Mouse (Mus musculus): ENCODE results near the gene Acad11. TPM values are rescaled to one million over a fixed set of nuclear protein-coding genes. Genes with fewer than 3 reads are reported as not detected.

The Acad11 gene
- polyA plus RNA-seq, 1 experiment from 2014 or later: 7.9 TPM

- Histone ChIP-seq H3K36me3 (ENCODE audit: control insufficient read depth, insufficient read depth, low read length) (peaks cover 8% of the 10 kb centered on the region), H3K27me3 (ENCODE audit: control insufficient read depth, insufficient read depth, low read length) (no peaks in the 10 kb centered on the region), H3K4me1 (ENCODE audit: control insufficient read depth, insufficient read depth, low read length) (no peaks in the 10 kb centered on the region), H3K4me2 (replicated peaks; ENCODE audit: low read depth, low read length) (no peak overlapping the region), H3K9me3 (ENCODE audit: control insufficient read depth, low read depth, low read length) (no peaks in the 10 kb centered on the region), H3K9ac (replicated peaks; ENCODE audit: low read depth, low read length) (no peak overlapping the region), H3K27ac (ENCODE audit: low read length) (no peak overlapping the region), H3K4me3 (ENCODE audit: low read depth, low read length) (no peak overlapping the region)
- 91% methylated on average over 13 of the region's 13 CpGs for WGBS
- ATAC-seq (ENCODE audit: insufficient number of reproducible peaks, insufficient read depth, low FRiP score, low read depth): no peak
Observed at GRCm38 (mm10) chr9:104038266-104038665, 24.9 kb upstream of the Acad11 start.

DNA sequence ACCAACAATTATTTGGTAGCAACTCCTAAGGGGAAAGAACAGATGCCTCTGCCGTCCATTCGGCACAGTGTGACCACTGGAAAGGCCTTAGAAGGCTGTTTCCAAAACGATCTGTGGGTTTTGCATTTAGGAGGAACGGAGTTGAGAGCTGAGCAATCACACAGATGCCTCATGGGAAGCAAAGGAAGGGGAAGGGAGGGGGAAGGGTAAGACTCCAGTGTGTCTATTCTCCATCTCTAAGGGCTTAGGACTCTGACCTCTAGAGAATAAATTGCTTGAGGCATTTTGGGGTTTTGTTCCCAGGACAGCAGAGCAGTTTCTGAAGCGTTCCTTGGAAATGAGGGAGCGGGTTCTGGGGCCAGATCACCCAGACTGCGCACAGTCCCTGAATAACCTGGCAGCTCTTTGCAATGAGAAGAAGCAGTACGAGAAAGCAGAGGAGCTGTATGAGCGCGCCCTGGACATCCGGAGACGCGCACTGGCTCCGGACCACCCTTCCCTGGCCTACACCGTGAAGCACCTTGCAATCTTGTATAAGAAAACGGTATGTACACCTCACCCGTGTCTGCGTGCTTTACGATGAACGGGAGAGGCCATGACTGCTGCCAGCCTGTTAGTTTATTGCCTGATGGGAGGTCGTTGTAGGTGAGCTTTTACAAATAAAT lies 24.0 kb upstream of the Acad11 start:
- WGBS: 91% methylated on average over 21 of the region's 21 CpGs

GRCm38 (mm10) chr9:104039742-104040141 lies 23.4 kb upstream of the Acad11 start:
- no peak for ATAC-seq (ENCODE audit: insufficient number of reproducible peaks, insufficient read depth, low FRiP score, low read depth)
- WGBS: 82% methylated on average over 4 of the region's 4 CpGs
- Histone ChIP-seq H3K4me2 (replicated peaks; ENCODE audit: low read depth, low read length) (no peak overlapping the region), H3K27ac (ENCODE audit: low read length) (no peak overlapping the region), H3K9me3 (ENCODE audit: control insufficient read depth, low read depth, low read length) (no peaks in the 10 kb centered on the region), H3K4me3 (ENCODE audit: low read depth, low read length) (no peak overlapping the region), H3K36me3 (ENCODE audit: control insufficient read depth, insufficient read depth, low read length) (peaks cover 8% of the 10 kb centered on the region), H3K27me3 (ENCODE audit: control insufficient read depth, insufficient read depth, low read length) (no peaks in the 10 kb centered on the region), H3K4me1 (ENCODE audit: control insufficient read depth, insufficient read depth, low read length) (no peaks in the 10 kb centered on the region), H3K9ac (replicated peaks; ENCODE audit: low read depth, low read length) (no peak overlapping the region)

More for the DNA sequence above, 24.0 kb upstream of the Acad11 start:
- Histone ChIP-seq H3K27me3 (ENCODE audit: control insufficient read depth, insufficient read depth, low read length) (no peaks in the 10 kb centered on the region), H3K9me3 (ENCODE audit: control insufficient read depth, low read depth, low read length) (no peaks in the 10 kb centered on the region), H3K4me2 (replicated peaks; ENCODE audit: low read depth, low read length) (no peak overlapping the region), H3K27ac (ENCODE audit: low read length) (no peak overlapping the region), H3K9ac (replicated peaks; ENCODE audit: low read depth, low read length) (no peak overlapping the region), H3K4me3 (ENCODE audit: low read depth, low read length) (no peak overlapping the region), H3K36me3 (ENCODE audit: control insufficient read depth, insufficient read depth, low read length) (peaks cover 8% of the 10 kb centered on the region), H3K4me1 (ENCODE audit: control insufficient read depth, insufficient read depth, low read length) (no peaks in the 10 kb centered on the region)
- ATAC-seq (ENCODE audit: insufficient number of reproducible peaks, insufficient read depth, low FRiP score, low read depth): no peak

DNA sequence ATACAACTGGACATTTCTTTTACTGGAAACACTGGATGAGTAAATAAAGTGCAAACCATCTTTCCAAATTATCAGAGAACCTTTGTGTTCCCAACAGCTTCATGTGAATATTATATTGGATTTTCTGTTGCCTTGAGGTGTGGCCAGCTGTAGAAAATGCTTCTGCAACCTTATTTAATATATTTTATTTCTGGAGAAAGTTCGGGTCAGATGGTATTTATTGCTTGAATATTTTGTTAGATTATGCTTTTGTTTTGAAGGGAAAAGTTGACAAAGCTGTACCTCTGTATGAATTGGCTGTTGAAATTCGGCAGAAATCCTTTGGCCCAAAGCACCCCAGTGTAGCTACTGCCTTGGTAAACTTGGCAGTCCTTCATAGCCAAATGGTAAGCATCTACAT lies 22.8 kb upstream of the Acad11 start, which contains the start of gene Gm28305:
Gene Gm28305, plus strand, starts transcription at position 301 of the 400 bp plus-strand sequence.
- Histone ChIP-seq H3K4me3 (ENCODE audit: low read depth, low read length) (no peak within 1 kb of the TSS), H3K9ac (replicated peaks; ENCODE audit: low read depth, low read length) (no peak within 1 kb of the TSS), H3K9me3 (ENCODE audit: control insufficient read depth, low read depth, low read length) (no peaks in the 10 kb centered on the region), H3K36me3 (ENCODE audit: control insufficient read depth, insufficient read depth, low read length) (peaks cover 8% of the 10 kb centered on the region), H3K4me1 (ENCODE audit: control insufficient read depth, insufficient read depth, low read length) (no peaks in the 10 kb centered on the region), H3K27me3 (ENCODE audit: control insufficient read depth, insufficient read depth, low read length) (no peaks in the 10 kb centered on the region), H3K4me2 (replicated peaks; ENCODE audit: low read depth, low read length) (no peak within 1 kb of the TSS), H3K27ac (ENCODE audit: low read length) (no peak within 1 kb of the TSS)
- 67% methylated on average over 2 of the region's 2 CpGs for WGBS
- ATAC-seq (ENCODE audit: insufficient number of reproducible peaks, insufficient read depth, low FRiP score, low read depth): no peak

DNA sequence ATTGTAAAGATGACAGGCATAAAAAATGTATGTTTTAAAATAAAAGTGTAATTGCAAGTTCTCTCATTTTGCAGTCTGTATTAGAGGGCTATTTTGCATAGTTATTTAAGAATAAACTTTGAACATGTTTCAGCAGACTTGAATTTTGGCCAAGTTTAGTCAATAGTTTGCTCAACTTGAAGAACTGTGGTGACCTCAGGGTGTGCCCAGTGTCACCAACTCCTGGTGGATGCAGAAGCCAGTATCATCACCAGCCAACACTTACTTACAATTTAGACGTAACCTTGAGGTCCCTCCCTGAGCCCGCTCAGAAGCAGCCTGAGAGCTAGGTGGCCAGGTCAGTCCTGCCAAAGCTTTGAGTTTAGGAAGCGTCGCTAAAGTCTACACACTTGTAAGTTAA lies 19.5 kb upstream of the Acad11 start:
- Histone ChIP-seq H3K4me1 (ENCODE audit: control insufficient read depth, insufficient read depth, low read length) (no peaks in the 10 kb centered on the region), H3K27ac (ENCODE audit: low read length) (no peak overlapping the region), H3K27me3 (ENCODE audit: control insufficient read depth, insufficient read depth, low read length) (no peaks in the 10 kb centered on the region), H3K9ac (replicated peaks; ENCODE audit: low read depth, low read length) (no peak overlapping the region), H3K4me2 (replicated peaks; ENCODE audit: low read depth, low read length) (no peak overlapping the region), H3K36me3 (ENCODE audit: control insufficient read depth, insufficient read depth, low read length) (peaks cover 23% of the 10 kb centered on the region), H3K4me3 (ENCODE audit: low read depth, low read length) (no peak overlapping the region), H3K9me3 (ENCODE audit: control insufficient read depth, low read depth, low read length) (no peaks in the 10 kb centered on the region)
- 88% methylated on average over 4 of the region's 4 CpGs for WGBS
- ATAC-seq (ENCODE audit: insufficient number of reproducible peaks, insufficient read depth, low FRiP score, low read depth): no peak

GRCm38 (mm10) chr9:104051028-104051427 lies 12.1 kb upstream of the Acad11 start:
- Histone ChIP-seq H3K4me3 (ENCODE audit: low read depth, low read length) (no peak overlapping the region), H3K27ac (ENCODE audit: low read length) (no peak overlapping the region), H3K4me2 (replicated peaks; ENCODE audit: low read depth, low read length) (no peak overlapping the region), H3K4me1 (ENCODE audit: control insufficient read depth, insufficient read depth, low read length) (no peaks in the 10 kb centered on the region), H3K9me3 (ENCODE audit: control insufficient read depth, low read depth, low read length) (no peaks in the 10 kb centered on the region), H3K9ac (replicated peaks; ENCODE audit: low read depth, low read length) (no peak overlapping the region), H3K27me3 (ENCODE audit: control insufficient read depth, insufficient read depth, low read length) (no peaks in the 10 kb centered on the region), H3K36me3 (ENCODE audit: control insufficient read depth, insufficient read depth, low read length) (peaks cover 80% of the 10 kb centered on the region)
- ATAC-seq (ENCODE audit: insufficient number of reproducible peaks, insufficient read depth, low FRiP score, low read depth): no peak
- WGBS: 88% methylated on average over 6 of the region's 6 CpGs

- under 1% methylated on average over 59 of the region's 59 CpGs for WGBS
- peaks cover 14% of the 10 kb centered on the region for H3K4me1 ChIP-seq (ENCODE audit: control insufficient read depth, insufficient read depth, low read length)
- peak within 1 kb of the TSS; percentile 66 for H3K9ac ChIP-seq (replicated peaks; ENCODE audit: low read depth, low read length)
- H3K27me3 ChIP-seq (ENCODE audit: control insufficient read depth, insufficient read depth, low read length): no peaks in the 10 kb centered on the region
- peak within 1 kb of the TSS; percentile 98 for H3K4me3 ChIP-seq (ENCODE audit: low read depth, low read length)
- ATAC-seq (ENCODE audit: insufficient number of reproducible peaks, insufficient read depth, low FRiP score, low read depth): peak; percentile 70; the same call in 1 of the 2 replicates
- H3K4me2 ChIP-seq (replicated peaks; ENCODE audit: low read depth, low read length): peak within 1 kb of the TSS; percentile 71
- H3K9me3 ChIP-seq (ENCODE audit: control insufficient read depth, low read depth, low read length): no peaks in the 10 kb centered on the region
- H3K27ac ChIP-seq (ENCODE audit: low read length): peak within 1 kb of the TSS; percentile 66
- H3K36me3 ChIP-seq (ENCODE audit: control insufficient read depth, insufficient read depth, low read length): peaks cover 16% of the 10 kb centered on the region; the same call in 1 of the 2 replicates
Observed at GRCm38 (mm10) chr9:104062430-104063243, 540 bp upstream of the Acad11 start, which contains the start of gene Uba5. TSS of gene Uba5 (minus strand) at chr9:104063134.

DNA sequence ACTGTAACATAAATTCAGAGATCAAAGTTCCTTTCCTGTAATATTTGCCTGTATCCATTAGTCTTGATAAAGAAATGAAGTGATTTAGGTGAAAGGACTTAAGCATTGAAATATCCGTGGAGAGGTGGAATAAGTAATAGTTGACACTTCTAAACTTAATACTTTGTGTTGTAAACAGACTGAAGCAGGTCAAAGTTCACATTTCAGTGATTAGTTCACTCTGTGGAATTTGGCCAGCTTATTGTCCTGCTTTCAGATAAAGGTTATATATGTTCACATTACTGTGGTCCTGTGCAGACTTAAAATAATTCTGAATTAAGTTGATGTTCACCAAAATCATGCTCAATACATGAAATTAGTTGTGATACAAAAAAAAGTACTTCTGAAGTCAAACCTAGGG lies 1.4 kb downstream of the Acad11 start:
- no peak for ATAC-seq (ENCODE audit: insufficient number of reproducible peaks, insufficient read depth, low FRiP score, low read depth)
- Histone ChIP-seq H3K9me3 (ENCODE audit: control insufficient read depth, low read depth, low read length) (no peaks in the 10 kb centered on the region), H3K4me1 (ENCODE audit: control insufficient read depth, insufficient read depth, low read length) (peaks cover 14% of the 10 kb centered on the region), H3K4me2 (replicated peaks; ENCODE audit: low read depth, low read length) (no peak overlapping the region), H3K9ac (replicated peaks; ENCODE audit: low read depth, low read length) (no peak overlapping the region), H3K36me3 (ENCODE audit: control insufficient read depth, insufficient read depth, low read length) (peaks cover 9% of the 10 kb centered on the region; the same call in 1 of the 2 replicates), H3K4me3 (ENCODE audit: low read depth, low read length) (no peak overlapping the region), H3K27ac (ENCODE audit: low read length) (no peak overlapping the region), H3K27me3 (ENCODE audit: control insufficient read depth, insufficient read depth, low read length) (no peaks in the 10 kb centered on the region)
- WGBS: 22% methylated on average over 1 of the region's 1 CpGs

Measured in stomach, embryonic 14.5 days (tissue).